Mouse (Mus musculus) thymus, adult 2 months (tissue): ENCODE results near the gene Ier2.

Source experiments
- CTCF ChIP-seq: fragments of 200-500 bp; IDR thresholded peaks from 2 replicates; pipeline ENCODE4 v1.5.1; 2012; ENCODE audit warnings: mild to moderate bottlenecking, control low read depth, low read length, moderate library complexity, borderline replicate concordance; ENCODE audit not compliant: control insufficient read depth, poor library complexity, insufficient read depth; ENCODE audit errors: extremely low read depth
- POLR2A ChIP-seq: fragments of 200-500 bp; IDR thresholded peaks from 2 replicates; pipeline ENCODE4 v1.6.1; 2012; ENCODE audit warnings: mild to moderate bottlenecking, low read length, control low read depth, moderate library complexity; ENCODE audit not compliant: control insufficient read depth, poor library complexity, insufficient read depth; ENCODE audit errors: extremely low read depth

GRCm38 (mm10) chr8:84647461-84647901 lies 15.2 kb downstream of the Ier2 start:
- no peak for TF ChIP-seq CTCF
- no peak for TF ChIP-seq POLR2A
